Mouse (Mus musculus): ENCODE data around the gene Stx16.

- TF ChIP-seq CTCF (IDR thresholded peaks at IDR 0.05; ENCODE audit: insufficient read depth, low read depth, low read length) (no peak), POLR2A (IDR thresholded peaks at IDR 0.05; ENCODE audit: insufficient read depth, low read depth, low read length) (no peak)
Measured at GRCm38 (mm10) chr2:174118141-174118540, 42.0 kb downstream of the Stx16 start.

Data from olfactory bulb, adult 2 months (tissue).